In the genomic region with DNA sequence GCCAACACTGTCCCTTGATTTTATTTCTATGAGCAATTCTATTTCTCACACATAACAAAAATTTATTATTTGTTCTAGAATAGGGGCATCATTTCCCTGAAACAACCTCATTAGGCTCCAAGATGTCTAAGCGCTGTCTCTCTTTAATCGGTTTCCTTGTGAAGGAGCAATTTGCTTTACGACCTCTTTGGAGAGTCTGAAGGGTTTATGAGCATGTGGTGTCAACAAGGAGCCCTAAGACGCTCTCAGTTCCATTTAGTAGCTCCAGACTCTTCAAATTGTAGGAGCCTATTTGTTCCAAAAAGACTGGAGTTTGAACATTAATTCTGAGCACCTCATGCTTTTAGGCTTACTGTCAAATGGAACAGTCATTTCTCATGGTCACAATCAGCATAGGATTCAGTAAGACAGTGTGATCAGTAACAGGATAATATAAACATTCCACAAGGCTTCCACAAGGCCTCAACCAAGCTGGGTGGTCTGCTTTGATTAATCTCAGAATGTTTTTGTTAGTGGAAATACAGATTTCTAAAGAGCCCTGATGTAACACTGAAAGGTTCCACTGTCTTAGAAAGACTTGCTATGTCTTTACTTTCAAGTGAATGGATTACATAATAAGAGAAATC, we compare ENCODE assay signal across 20 mouse cellular contexts.
DNase-seq lines count a peak whose midpoint lies in the region; ATAC-seq and TF ChIP-seq lines count a peak whose summit lies in the region.
"Had no signal": no experiment of that assay in that cellular context is flagged by ENCODE, and none has a peak within 500 bp of the region (broad histone marks: within the 10 kb centered on the region; RNA-seq: fewer than 3 reads in every experiment).

No protein-coding gene starts in this region.

- no peak for TF ChIP-seq CTCF in kidney, postnatal 0 days (IDR thresholded peaks at IDR 0.05; ENCODE audit: low read depth)

- H3K36me3 ChIP-seq in embryonic facial prominence, embryonic 11.5 days (replicated peaks; ENCODE audit: control insufficient read depth, insufficient read depth, low read depth, low read length) = no peaks in the 10 kb centered on the region
- H3K36me3 ChIP-seq in embryonic facial prominence, embryonic 10.5 days (replicated peaks) = no peaks in the 10 kb centered on the region
- H3K36me3 ChIP-seq in kidney, postnatal 0 days (ENCODE audit: insufficient read depth, low read length) = no peaks in the 10 kb centered on the region
- H3K36me3 ChIP-seq: forebrain, embryonic 10.5 days; heart, embryonic 10.5 days; hindbrain, embryonic 12.5 days had no signal

- H3K4me3 ChIP-seq in embryonic facial prominence, embryonic 11.5 days (ENCODE audit: low read depth, low read length) = no peak overlapping the region
- H3K4me3 ChIP-seq in embryonic facial prominence, embryonic 10.5 days = no peak overlapping the region
- H3K4me3 ChIP-seq in kidney, postnatal 0 days (replicated peaks; ENCODE audit: low read depth, low read length) = no peak overlapping the region
- H3K4me3 ChIP-seq: forebrain, embryonic 10.5 days; heart, embryonic 10.5 days; hindbrain, embryonic 12.5 days had no signal

- H3K9me3 ChIP-seq in embryonic facial prominence, embryonic 11.5 days (replicated peaks; ENCODE audit: control insufficient read depth, low read length) = no peaks in the 10 kb centered on the region
- H3K9me3 ChIP-seq in embryonic facial prominence, embryonic 10.5 days = no peaks in the 10 kb centered on the region
- H3K9me3 ChIP-seq in kidney, postnatal 0 days (replicated peaks; ENCODE audit: low read length) = no peaks in the 10 kb centered on the region
- H3K9me3 ChIP-seq: forebrain, embryonic 10.5 days; heart, embryonic 10.5 days; hindbrain, embryonic 12.5 days had no signal

- no peak overlapping the region for H3K9ac ChIP-seq in embryonic facial prominence, embryonic 11.5 days (replicated peaks; ENCODE audit: low read length)
- H3K9ac ChIP-seq in kidney, postnatal 0 days (ENCODE audit: low read depth, low read length) = no peak overlapping the region
- H3K9ac ChIP-seq: hindbrain, embryonic 12.5 days had no signal

- DNase-seq in embryonic facial prominence, embryonic 11.5 days (ENCODE audit: low spot score) = peak; percentile 6
- DNase-seq in embryonic facial prominence, embryonic 10.5 days (ENCODE audit: low spot score) = no peak
- peak; percentile 85 for DNase-seq in kidney, postnatal 0 days (ENCODE audit: low spot score)
- DNase-seq in kidney, postnatal 36 days = no peak
- DNase-seq in embryo, embryonic 10.5 days (ENCODE audit: low spot score) = peak; percentile 41
- peak; percentile 1 for DNase-seq in forelimb bud, embryonic 11.5 days (ENCODE audit: low read depth, low spot score)
- no peak for DNase-seq in right cerebral cortex, postnatal 36 days (ENCODE audit: low spot score in 2 of 2)
- DNase-seq: adrenal gland, postnatal 14 days; cerebellum, adult 11-12 months; cerebellum, adult 9-10 months; cerebellum, postnatal 25 days; gastrocnemius, postnatal 10 days; heart, adult 18-20 months; heart, postnatal 10 days; heart, postnatal 4 days had no signal

- 82% methylated on average over 4 of the region's 4 CpGs for WGBS in embryonic facial prominence, embryonic 11.5 days
- 86% methylated on average over 4 of the region's 4 CpGs for WGBS in embryonic facial prominence, embryonic 10.5 days
- 10% methylated on average over 4 of the region's 4 CpGs for WGBS in kidney, postnatal 0 days

- H3K27ac ChIP-seq in embryonic facial prominence, embryonic 11.5 days (replicated peaks; ENCODE audit: low read depth, low read length) = no peak overlapping the region
- no peak overlapping the region for H3K27ac ChIP-seq in embryonic facial prominence, embryonic 10.5 days (replicated peaks)
- H3K27ac ChIP-seq in kidney, postnatal 0 days = no peak overlapping the region
- H3K27ac ChIP-seq: forebrain, embryonic 10.5 days; heart, embryonic 10.5 days; hindbrain, embryonic 12.5 days had no signal

- H3K4me2 ChIP-seq in embryonic facial prominence, embryonic 11.5 days (ENCODE audit: low read depth, low read length) = no peak overlapping the region
- H3K4me2 ChIP-seq in kidney, postnatal 0 days (ENCODE audit: low read length) = no peak overlapping the region
- H3K4me2 ChIP-seq: hindbrain, embryonic 12.5 days had no signal

- no peaks in the 10 kb centered on the region for H3K27me3 ChIP-seq in embryonic facial prominence, embryonic 11.5 days (ENCODE audit: control insufficient read depth, insufficient read depth, low read length)
- no peaks in the 10 kb centered on the region for H3K27me3 ChIP-seq in embryonic facial prominence, embryonic 10.5 days (replicated peaks; ENCODE audit: low read depth, poor library complexity, severe bottlenecking)
- no peaks in the 10 kb centered on the region for H3K27me3 ChIP-seq in kidney, postnatal 0 days (ENCODE audit: insufficient read depth, low read length)
- H3K27me3 ChIP-seq: hindbrain, embryonic 12.5 days had no signal

- ATAC-seq in embryonic facial prominence, embryonic 11.5 days (replicated peaks; ENCODE audit: insufficient number of reproducible peaks, low FRiP score, low TSS enrichment, low read depth) = no peak
- peak; percentile 69 for ATAC-seq in kidney, postnatal 0 days (replicated peaks; ENCODE audit: low FRiP score, low read depth)
- ATAC-seq: forebrain, embryonic 14.5 days; hindbrain, embryonic 16.5 days had no signal

- H3K4me1 ChIP-seq in embryonic facial prominence, embryonic 11.5 days (ENCODE audit: control insufficient read depth, insufficient read depth, low read length) = no peaks in the 10 kb centered on the region
- H3K4me1 ChIP-seq in embryonic facial prominence, embryonic 10.5 days = no peaks in the 10 kb centered on the region
- H3K4me1 ChIP-seq in kidney, postnatal 0 days (replicated peaks; ENCODE audit: insufficient read depth, low read length) = no peaks in the 10 kb centered on the region
- H3K4me1 ChIP-seq: forebrain, embryonic 10.5 days; heart, embryonic 10.5 days; hindbrain, embryonic 12.5 days had no signal

Comparison
In these comparisons a context has a peak if more than half of its experiments do, and no peak if none do; other contexts are left out.
1. DNase-seq: peak in embryonic facial prominence, embryonic 11.5 days (single experiment), kidney, postnatal 0 days (single experiment), embryo, embryonic 10.5 days (single experiment) and forelimb bud, embryonic 11.5 days (single experiment); none in embryonic facial prominence, embryonic 10.5 days (single experiment), kidney, postnatal 36 days (0 of 2) and right cerebral cortex, postnatal 36 days (0 of 2).